Mouse (Mus musculus): ENCODE data around the gene Cyp46a1.
A peak's percentile ranks its signal among the peaks of the same experiment; 100 is the strongest.

Gene Cyp46a1

GRCm38 (mm10) chr12:108333895-108334445 lies at the start of gene Cyp46a1:
Gene Cyp46a1 (plus strand): TSS chr12:108334381.
- peak; percentile 100 for DNase-seq (ENCODE audit: low spot score)

DNA sequence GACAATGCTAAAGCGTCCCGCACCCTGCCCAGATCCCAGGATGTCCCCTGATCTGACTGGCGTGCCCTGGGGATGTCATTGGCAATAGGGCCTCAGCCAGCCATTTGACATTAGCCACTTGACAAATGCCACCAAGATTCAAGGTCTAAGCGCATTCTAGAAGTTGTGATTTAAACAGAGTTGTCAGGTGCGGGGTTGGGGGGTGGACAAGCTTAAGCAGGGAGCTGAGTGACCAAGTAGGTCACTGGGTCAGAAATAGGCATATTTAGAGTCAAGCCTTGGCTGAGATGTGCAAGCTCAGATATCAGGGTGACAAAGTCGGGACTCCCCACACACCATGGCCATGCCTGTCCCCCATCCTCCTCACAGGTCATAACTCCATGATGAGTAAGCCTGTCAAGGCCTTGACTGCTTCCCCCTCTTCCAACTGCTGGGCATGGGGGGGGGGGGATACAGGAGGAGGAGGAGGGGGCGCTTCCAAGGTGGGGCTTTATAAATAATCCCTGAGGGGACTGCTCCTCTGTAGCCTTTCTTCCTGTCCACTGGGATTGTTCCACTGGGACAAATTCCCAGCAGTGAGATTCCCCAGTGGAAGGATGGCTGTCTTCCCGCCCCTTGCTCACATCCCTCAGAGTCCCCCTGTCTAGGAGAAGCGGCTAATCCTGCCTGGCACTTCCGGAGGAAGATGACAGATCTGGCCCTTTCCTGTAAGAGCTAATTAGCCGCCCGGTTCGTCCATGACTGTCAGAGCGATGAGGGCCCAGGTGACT lies 49.5 kb upstream of the Cyp46a1 start:
- no peak for DNase-seq (ENCODE audit: low spot score)

DNA sequence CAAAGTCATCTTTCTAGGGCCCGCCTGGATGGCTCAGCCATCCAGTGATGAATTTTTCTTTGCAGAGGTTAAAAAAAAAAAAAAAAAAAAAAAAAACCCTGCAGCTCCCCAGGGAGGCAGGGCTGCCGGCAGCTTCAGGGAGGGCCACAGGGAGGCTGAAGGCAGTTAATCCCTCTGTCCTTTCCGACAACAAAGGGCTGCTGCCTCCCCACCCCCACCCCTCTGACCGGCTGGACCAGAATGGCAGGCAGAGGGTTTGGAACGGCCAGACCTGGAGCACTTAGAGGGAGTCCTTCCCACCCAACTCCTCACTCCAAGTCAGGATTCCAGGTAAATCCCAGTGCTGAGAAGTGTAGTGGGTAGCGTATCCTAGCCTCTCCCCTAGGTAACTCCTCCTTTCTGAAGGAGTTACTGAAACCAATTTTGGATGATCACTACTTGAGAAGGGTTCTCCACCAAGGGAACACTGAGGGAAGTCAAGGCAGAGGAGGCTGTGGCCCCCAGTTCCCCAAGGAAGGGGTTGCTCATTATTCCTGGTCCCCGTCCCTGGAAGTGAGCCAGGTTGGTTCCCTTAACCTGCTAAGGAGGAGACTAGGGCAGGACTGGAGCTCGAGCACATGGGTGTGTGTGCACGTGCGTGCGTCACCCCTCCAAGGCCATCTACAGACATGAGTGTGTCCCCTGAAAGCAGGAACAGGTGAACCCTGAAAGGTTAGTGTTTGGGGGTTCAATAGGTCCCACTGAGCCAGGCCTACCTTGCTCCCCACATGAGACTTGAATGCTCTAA lies 48.8 kb upstream of the Cyp46a1 start:
- DNase-seq (ENCODE audit: low spot score) = no peak

- DNase-seq (ENCODE audit: low spot score) = no peak
These were observed 47.8 kb upstream of the Cyp46a1 start for GRCm38 (mm10) chr12:108286381-108286780.

GRCm38 (mm10) chr12:108287011-108287410 lies 47.2 kb upstream of the Cyp46a1 start:
- no peak for DNase-seq (ENCODE audit: low spot score)

DNA sequence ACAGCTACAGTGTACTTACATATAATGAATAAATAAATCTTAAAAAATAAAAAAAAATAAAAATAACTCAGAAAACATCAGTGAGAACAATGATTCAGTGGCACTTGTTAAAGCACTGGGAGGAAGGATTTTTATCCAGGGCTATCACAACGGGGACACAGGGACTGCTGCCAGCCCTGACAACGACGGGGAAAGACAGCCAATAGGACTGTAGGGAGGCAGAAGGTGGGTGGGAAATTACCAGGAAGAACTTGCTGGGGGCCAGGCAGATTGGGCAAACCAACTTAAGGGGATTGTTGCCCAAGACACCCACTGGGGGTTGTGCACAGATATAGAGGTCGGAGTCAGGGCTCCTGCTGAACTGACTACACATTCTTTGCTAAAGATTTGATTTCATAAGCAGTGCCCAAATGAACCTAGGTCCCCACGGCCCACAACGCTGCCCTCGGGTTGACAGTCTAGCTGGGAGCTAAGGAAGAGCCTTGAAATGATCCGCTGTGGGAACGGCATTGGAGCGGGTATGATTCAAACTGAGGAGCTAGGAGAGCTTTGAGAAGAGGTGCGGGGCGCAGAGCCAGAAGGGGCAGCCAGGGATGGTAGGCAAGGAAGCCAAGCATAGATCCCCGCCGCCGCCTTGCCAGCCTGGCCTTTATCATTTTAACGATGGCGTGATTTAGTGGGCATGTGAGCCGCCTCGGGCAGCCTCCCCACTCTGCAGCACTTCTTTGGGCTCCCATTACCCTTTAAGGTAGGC lies 45.9 kb upstream of the Cyp46a1 start:
- no peak for DNase-seq (ENCODE audit: low spot score)

DNA sequence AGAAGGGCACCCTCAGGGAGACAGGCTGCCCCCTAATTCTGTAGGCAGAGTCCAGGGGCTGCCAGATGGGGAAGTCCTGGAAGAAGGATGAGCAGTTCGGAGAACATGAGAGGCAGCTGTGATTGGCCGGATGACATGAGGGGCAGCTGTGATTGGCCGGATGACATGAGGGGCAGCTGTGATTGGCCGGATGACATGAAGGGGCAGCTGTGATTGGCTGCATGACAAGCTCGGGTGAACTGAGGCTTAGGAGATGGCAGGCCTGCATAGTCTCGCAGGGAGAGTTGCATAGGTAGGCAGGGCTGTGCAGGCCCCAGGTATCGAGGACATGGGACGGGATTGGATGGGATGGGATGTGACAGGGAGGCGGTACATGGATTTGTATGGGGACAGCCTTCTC lies 41.8 kb upstream of the Cyp46a1 start:
- DNase-seq (ENCODE audit: low spot score) = no peak

DNA sequence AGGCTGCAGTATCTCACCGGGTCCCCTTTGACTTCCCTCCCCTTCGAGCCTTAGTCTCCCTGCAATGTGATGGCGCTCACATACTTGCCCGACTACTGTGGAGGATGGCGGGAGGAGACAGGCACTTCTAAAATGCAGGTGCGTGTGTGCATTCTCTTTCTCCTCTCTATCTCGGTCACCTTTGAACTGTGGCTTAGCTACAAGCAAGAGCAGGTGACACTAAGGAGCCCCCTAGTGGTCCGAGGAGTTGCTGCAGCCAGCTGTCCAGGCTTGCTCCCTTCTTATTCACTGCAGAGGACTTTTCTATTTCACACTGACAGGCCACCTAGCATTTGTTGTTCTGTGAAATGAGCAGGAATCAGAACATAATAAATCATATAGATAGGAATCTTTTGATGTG lies 41.2 kb upstream of the Cyp46a1 start:
- peak; percentile 66 for DNase-seq (ENCODE audit: low spot score)

GRCm38 (mm10) chr12:108294620-108295019 lies 39.6 kb upstream of the Cyp46a1 start:
- DNase-seq (ENCODE audit: low spot score) = no peak

DNA sequence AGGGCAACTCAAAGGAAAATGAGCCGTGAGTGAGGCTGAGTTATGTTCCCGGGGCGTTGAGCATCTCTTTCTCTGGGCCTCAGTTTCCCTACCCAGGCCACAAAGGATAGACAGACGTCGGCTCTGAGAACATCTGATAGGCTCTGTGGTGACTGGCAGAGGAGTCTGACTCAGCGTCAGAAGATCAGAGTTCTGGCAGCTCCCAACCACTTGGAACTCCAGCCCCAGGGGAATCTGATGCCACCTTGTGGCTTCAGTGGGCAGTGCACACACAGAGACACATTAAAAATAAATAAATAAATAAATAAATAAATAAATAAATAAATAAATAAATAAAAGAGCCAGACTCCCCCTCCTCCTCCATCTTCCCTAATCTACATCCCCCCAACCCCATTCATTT lies 37.1 kb upstream of the Cyp46a1 start:
- DNase-seq (ENCODE audit: low spot score) = no peak

DNA sequence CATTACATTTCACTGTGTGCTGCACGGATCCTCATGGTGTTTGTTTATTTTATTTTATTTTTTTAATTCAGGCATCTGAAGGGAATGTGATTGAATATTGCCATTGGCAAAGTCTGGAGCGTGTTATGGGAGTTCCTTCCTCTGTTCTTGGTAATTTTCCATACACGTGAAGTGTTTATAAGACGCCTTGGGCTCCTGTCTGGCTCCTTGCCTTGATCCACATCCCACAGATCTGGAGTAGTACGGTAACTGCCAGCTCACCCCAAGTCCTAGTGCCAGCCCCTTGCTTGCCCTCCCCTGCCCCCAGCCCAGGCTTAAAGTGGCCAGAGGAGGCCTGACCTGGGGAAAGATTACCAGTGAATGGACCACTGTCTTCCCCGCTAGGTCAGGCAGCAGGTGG lies 33.2 kb upstream of the Cyp46a1 start:
- no peak for DNase-seq (ENCODE audit: low spot score)

DNA sequence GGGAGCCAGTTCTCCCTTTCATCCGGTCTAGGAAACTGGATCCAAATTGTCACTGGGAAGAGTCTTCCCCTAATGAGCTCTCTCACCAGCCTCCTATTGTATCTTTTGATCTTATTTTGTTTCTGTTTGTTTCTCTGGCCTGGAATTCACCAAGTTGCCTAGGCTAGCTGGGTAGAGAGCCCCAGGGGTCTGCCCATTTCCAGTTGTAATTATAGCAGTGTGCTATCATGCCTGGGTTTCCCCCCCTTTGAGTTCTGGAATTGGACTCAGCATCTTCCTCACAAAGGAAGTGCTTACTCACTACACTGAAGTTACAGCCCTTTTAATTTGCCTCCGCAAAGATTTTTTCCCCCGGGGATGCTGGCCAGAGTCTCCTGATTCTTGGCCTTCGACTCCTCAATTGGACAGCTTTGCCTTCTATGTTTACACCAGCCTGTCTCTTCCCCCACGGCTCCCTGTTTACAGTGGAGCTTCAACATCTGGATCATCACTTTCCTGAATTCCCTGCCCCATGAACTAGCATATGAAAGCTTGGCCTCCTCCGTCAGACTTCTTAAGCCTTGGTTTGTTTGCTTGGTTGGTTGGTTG lies 30.3 kb upstream of the Cyp46a1 start:
- no peak for DNase-seq (ENCODE audit: low spot score)

DNA sequence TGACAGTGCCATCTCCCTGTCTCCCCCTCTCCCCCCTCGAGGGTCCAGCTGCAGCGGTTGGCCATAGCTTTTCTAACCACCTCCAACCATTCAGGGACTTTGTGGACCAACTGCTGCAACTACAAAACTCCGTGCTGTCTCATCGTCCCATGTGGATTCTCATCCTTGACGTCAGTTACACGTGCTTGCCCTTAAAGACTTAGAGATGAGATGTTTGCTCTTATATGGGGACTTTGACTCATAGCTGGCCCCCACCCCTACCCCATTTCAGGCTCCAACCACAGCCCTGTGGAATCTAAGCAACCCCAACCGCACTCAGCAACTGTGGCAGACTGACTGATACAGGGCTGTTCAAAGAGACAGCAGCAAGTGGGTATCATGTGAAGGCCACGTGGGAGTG lies 29.0 kb upstream of the Cyp46a1 start:
- DNase-seq (ENCODE audit: low spot score) = no peak

GRCm38 (mm10) chr12:108305812-108306794 lies 28.1 kb upstream of the Cyp46a1 start, which contains the start of gene Hhipl1:
Gene Hhipl1 (plus strand): TSS chr12:108306270.
- no peak for DNase-seq (ENCODE audit: low spot score)

- no peak for DNase-seq (ENCODE audit: low spot score)
These were observed 26.6 kb upstream of the Cyp46a1 start for GRCm38 (mm10) chr12:108307553-108307952.

GRCm38 (mm10) chr12:108308363-108308856 lies 25.8 kb upstream of the Cyp46a1 start:
- no peak for DNase-seq (ENCODE audit: low spot score)

GRCm38 (mm10) chr12:108309116-108309794 lies 24.9 kb upstream of the Cyp46a1 start:
- DNase-seq (ENCODE audit: low spot score) = no peak

GRCm38 (mm10) chr12:108310041-108310440 lies 24.1 kb upstream of the Cyp46a1 start:
- DNase-seq (ENCODE audit: low spot score) = no peak

DNA sequence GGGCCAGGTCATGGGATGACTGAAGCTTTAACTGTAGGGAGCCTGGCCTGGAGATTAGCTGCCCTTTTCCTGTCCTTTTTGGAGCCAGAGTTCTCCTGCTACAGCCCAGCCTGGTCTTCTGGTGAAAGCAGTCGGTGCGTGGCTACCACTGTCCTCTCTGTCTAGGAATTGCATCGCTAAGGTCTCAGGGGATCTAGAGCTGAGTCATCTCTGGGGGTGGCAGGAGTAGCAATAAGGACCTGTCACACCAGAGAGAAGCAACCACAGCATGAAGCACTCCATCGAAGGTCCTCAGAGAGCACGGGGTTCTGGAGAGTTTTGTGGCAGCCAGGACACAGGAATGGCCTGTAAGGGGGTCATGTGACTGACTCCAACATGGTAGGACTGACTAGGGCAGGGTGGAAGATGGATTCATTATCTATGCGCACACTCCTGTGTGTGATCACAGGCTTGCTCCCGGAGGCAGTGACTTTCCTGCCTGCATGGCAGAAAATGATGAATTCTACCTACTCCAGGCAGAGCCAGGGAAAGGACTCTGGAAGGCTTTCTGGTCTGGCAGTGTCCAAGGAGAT lies 23.6 kb upstream of the Cyp46a1 start:
- DNase-seq (ENCODE audit: low spot score) = no peak
